Mouse (Mus musculus) cerebellum, adult 2 months (tissue): Measurements from ENCODE around the gene Cdk19. TPM values are rescaled to one million over a fixed set of nuclear protein-coding genes. Genes with fewer than 3 reads are reported as not detected.

Experiments used
- DNase-seq, 2 experiments: peaks; one replicate each; pipeline ENCODE4 v3.0.0; 2021
- H3K27ac ChIP-seq: fragments of 200-500 bp; 2 replicates; pipeline ENCODE4 v1.5.1; 2012; ENCODE audit warnings: low read length, control low read depth, inconsistent platforms; ENCODE audit not compliant: insufficient read depth
- H3K27me3 ChIP-seq: fragments of 200-500 bp; 2 replicates; pipeline ENCODE4 v1.6.1; 2012; ENCODE audit warnings: inconsistent platforms, mild to moderate bottlenecking, low read length, moderate library complexity; ENCODE audit not compliant: control insufficient read depth, insufficient read depth
- H3K4me1 ChIP-seq: fragments of 200-500 bp; 2 replicates; pipeline ENCODE4 v1.6.1; 2011; ENCODE audit warnings: low read length; ENCODE audit not compliant: control insufficient read depth, insufficient read depth
- H3K4me3 ChIP-seq: fragments of 200-500 bp; replicated peaks from 2 replicates; pipeline ENCODE3; 2011; ENCODE audit warnings: mild to moderate bottlenecking, low read depth, low read length, control low read depth; ENCODE audit not compliant: insufficient read depth
- CTCF ChIP-seq: fragments of 200-500 bp; IDR thresholded peaks from 2 replicates; pipeline ENCODE4 v1.5.1; 2011; ENCODE audit warnings: low read depth, mild to moderate bottlenecking, control low read depth, low read length, moderate library complexity, borderline replicate concordance; ENCODE audit not compliant: insufficient read depth
- POLR2A ChIP-seq: fragments of 200-500 bp; IDR thresholded peaks from 2 replicates; pipeline ENCODE4 v1.6.1; 2011; ENCODE audit warnings: low read length, control low read depth, borderline replicate concordance; ENCODE audit not compliant: insufficient read depth
- WGBS: fragments of 180-500 bp; shearing (Covaris S2); methylation state at CpG from one replicate; pipeline ENCODE4 v1.1.7; 2018; 5-methylcytosine and 5-hydroxymethylcytosine counted together
- polyA plus RNA-seq: library from polyadenylated mRNA; depleted of rRNA; stranded (reverse); fragments of >200 nt; gene quantifications from 2 replicates; pipeline ENCODE4 v1.2.3, GENCODE M21; 2012

Cdk19 gene
- polyA plus RNA-seq, 1 experiment: 44.7 TPM

GRCm38 (mm10) chr10:40450171-40450570, 110.8 kb downstream of the Cdk19 start:
- Histone ChIP-seq H3K4me1 (peaks cover 8% of the 10 kb centered on the region), H3K27me3 (no peaks in the 10 kb centered on the region), H3K27ac (no peak overlapping the region), H3K4me3 (no peak overlapping the region)
- 99% methylated on average over 4 of the region's 4 CpGs for WGBS
- TF ChIP-seq CTCF (no peak), POLR2A (no peak)
- DNase-seq: no peak

GRCm38 (mm10) chr10:40457116-40457515, 117.8 kb downstream of the Cdk19 start:
- Histone ChIP-seq H3K27me3 (no peaks in the 10 kb centered on the region), H3K27ac (no peak overlapping the region), H3K4me1 (no peaks in the 10 kb centered on the region), H3K4me3 (no peak overlapping the region)
- TF ChIP-seq POLR2A (no peak), CTCF (no peak)
- WGBS: 93% methylated on average over 1 of the region's 1 CpGs
- no peak for DNase-seq

- no peak for DNase-seq
- 83% methylated on average over 17 of the region's 17 CpGs for WGBS
- no peak for TF ChIP-seq POLR2A
- TF ChIP-seq CTCF: no peak
- H3K27me3 ChIP-seq: no peaks in the 10 kb centered on the region
- H3K27ac ChIP-seq: no peak overlapping the region
- H3K4me3 ChIP-seq: no peak overlapping the region
- H3K4me1 ChIP-seq: no peaks in the 10 kb centered on the region
These were observed 119.8 kb downstream of the Cdk19 start for GRCm38 (mm10) chr10:40459141-40459540.

GRCm38 (mm10) chr10:40461362-40461761, 122.0 kb downstream of the Cdk19 start:
- DNase-seq: no peak
- no peak overlapping the region for H3K27ac ChIP-seq
- 93% methylated on average over 6 of the region's 6 CpGs for WGBS
- H3K27me3 ChIP-seq: no peaks in the 10 kb centered on the region
- no peaks in the 10 kb centered on the region for H3K4me1 ChIP-seq
- no peak for TF ChIP-seq POLR2A
- TF ChIP-seq CTCF: no peak
- H3K4me3 ChIP-seq: no peak overlapping the region

GRCm38 (mm10) chr10:40462257-40462656, 122.9 kb downstream of the Cdk19 start:
- Histone ChIP-seq H3K4me3 (no peak overlapping the region), H3K4me1 (no peaks in the 10 kb centered on the region), H3K27me3 (no peaks in the 10 kb centered on the region), H3K27ac (no peak overlapping the region)
- 67% methylated on average over 3 of the region's 3 CpGs for WGBS
- no peak for TF ChIP-seq CTCF
- TF ChIP-seq POLR2A: no peak
- DNase-seq: no peak

GRCm38 (mm10) chr10:40467174-40467911, 128.0 kb downstream of the Cdk19 start:
- no peaks in the 10 kb centered on the region for H3K4me1 ChIP-seq
- no peak overlapping the region for H3K27ac ChIP-seq
- no peak overlapping the region for H3K4me3 ChIP-seq
- DNase-seq: no peak
- no peaks in the 10 kb centered on the region for H3K27me3 ChIP-seq
- no peak for TF ChIP-seq CTCF
- no peak for TF ChIP-seq POLR2A
- 82% methylated on average over 8 of the region's 8 CpGs for WGBS

GRCm38 (mm10) chr10:40467912-40468254, 128.5 kb downstream of the Cdk19 start:
- H3K4me3 ChIP-seq: no peak overlapping the region
- no peaks in the 10 kb centered on the region for H3K27me3 ChIP-seq
- no peak for DNase-seq
- H3K27ac ChIP-seq: no peak overlapping the region
- H3K4me1 ChIP-seq: no peaks in the 10 kb centered on the region
- TF ChIP-seq POLR2A: no peak
- no peak for TF ChIP-seq CTCF
- 97% methylated on average over 1 of the region's 1 CpGs for WGBS

- Histone ChIP-seq H3K4me1 (no peaks in the 10 kb centered on the region), H3K27me3 (no peaks in the 10 kb centered on the region), H3K27ac (no peak overlapping the region), H3K4me3 (no peak overlapping the region)
- 94% methylated on average over 2 of the region's 2 CpGs for WGBS
- TF ChIP-seq CTCF: no peak
- no peak for TF ChIP-seq POLR2A
- no peak for DNase-seq
These were observed 129.8 kb downstream of the Cdk19 start for GRCm38 (mm10) chr10:40469145-40469544.
